In the genomic region with DNA sequence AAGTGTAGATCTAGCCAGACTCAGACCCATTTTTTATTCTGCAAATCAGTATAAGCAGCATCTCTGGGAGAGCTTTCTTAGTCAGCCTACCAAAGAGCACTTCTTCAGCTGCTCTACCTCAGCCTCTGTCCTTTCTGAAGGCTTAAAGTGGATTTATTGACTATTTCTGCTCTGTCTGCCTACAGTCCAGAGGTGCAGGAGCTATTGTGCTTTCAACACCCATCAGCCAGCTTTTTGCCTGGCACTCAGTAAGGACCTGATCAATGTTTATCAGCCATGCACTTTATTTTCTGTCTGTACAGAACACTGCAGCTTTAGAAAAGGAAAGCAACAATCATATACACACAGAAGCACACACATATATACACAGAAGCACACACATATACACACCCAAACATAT, we compare ENCODE assay signal across 15 mouse cellular contexts.
"Had no signal": no experiment of that assay in that cellular context is flagged by ENCODE, and none has a peak within 500 bp of the region (broad histone marks: within the 10 kb centered on the region; RNA-seq: fewer than 3 reads in every experiment).

No protein-coding gene starts in this region.

- DNase-seq: retina, postnatal 1 day; right cerebral cortex, adult 18-20 months; right cerebral cortex, postnatal 14 days; right cerebral cortex, postnatal 25 days; right cerebral cortex, postnatal 4 days; spleen, adult 18-20 months; thymus, adult 18-20 months; thymus, adult 2 months; thymus, postnatal 14 days; thymus, postnatal 25 days; thymus, postnatal 36 days; thymus, postnatal 4 days had no signal

- H3K4me1 ChIP-seq: neural tube, embryonic 13.5 days; neural tube, embryonic 15.5 days; stomach, embryonic 15.5 days had no signal

- H3K9ac ChIP-seq: neural tube, embryonic 13.5 days; neural tube, embryonic 15.5 days; stomach, embryonic 15.5 days had no signal

- H3K27me3 ChIP-seq: neural tube, embryonic 13.5 days; neural tube, embryonic 15.5 days; stomach, embryonic 15.5 days had no signal

- H3K36me3 ChIP-seq: neural tube, embryonic 13.5 days; neural tube, embryonic 15.5 days; stomach, embryonic 15.5 days had no signal

- H3K9me3 ChIP-seq: neural tube, embryonic 13.5 days; neural tube, embryonic 15.5 days; stomach, embryonic 15.5 days had no signal

- H3K27ac ChIP-seq: neural tube, embryonic 13.5 days; neural tube, embryonic 15.5 days; stomach, embryonic 15.5 days had no signal

- H3K4me2 ChIP-seq: neural tube, embryonic 13.5 days; neural tube, embryonic 15.5 days; stomach, embryonic 15.5 days had no signal

- H3K4me3 ChIP-seq: neural tube, embryonic 13.5 days; neural tube, embryonic 15.5 days; stomach, embryonic 15.5 days had no signal
